Mouse (Mus musculus) brain, embryonic 14.5 days (tissue): ENCODE data around the gene Gm39115. TPM values are rescaled to one million over a fixed set of nuclear protein-coding genes. Genes with fewer than 3 reads are reported as not detected.
"Not testable (repeated sequence)": the region's sequence is repeated elsewhere in the genome, so short reads cannot be mapped to it uniquely, and the experiment has no call there.

Experiments
- DNase-seq: peaks from one replicate; pipeline ENCODE4 v3.0.0-alpha.2; 2011; ENCODE audit warnings: low read depth
- CTCF ChIP-seq: fragments of 200-500 bp; IDR thresholded peaks from 2 replicates; pipeline ENCODE4 v1.5.1; 2012; ENCODE audit warnings: inconsistent platforms, mild to moderate bottlenecking, moderate library complexity, borderline replicate concordance; ENCODE audit not compliant: insufficient read depth, insufficient read length; ENCODE audit errors: extremely low read depth
- POLR2A ChIP-seq: fragments of 200-500 bp; IDR thresholded peaks from 2 replicates; pipeline ENCODE4 v1.6.1; 2012; ENCODE audit warnings: mild to moderate bottlenecking, inconsistent platforms, borderline replicate concordance; ENCODE audit not compliant: poor library complexity, insufficient read depth, insufficient read length, severe bottlenecking; ENCODE audit errors: extremely low read depth
- polyA plus RNA-seq: library from polyadenylated mRNA; depleted of rRNA; stranded (reverse); fragments of >200 nt; gene quantifications from 2 replicates; pipeline ENCODE4 v1.2.3, GENCODE M21; 2012

Gene Gm39115
- polyA plus RNA-seq, 1 experiment = not detected

GRCm38 (mm10) chr7:142144507-142144906, 8.7 kb upstream of the Gm39115 start, which contains the start of gene Gm45337:
Gene Gm45337 (minus strand): TSS chr7:142144607.
- DNase-seq = no peak
- no peak for TF ChIP-seq POLR2A
- no peak for TF ChIP-seq CTCF

GRCm38 (mm10) chr7:142143506-142144010, 7.7 kb upstream of the Gm39115 start:
- DNase-seq = not testable (repeated sequence)

DNA sequence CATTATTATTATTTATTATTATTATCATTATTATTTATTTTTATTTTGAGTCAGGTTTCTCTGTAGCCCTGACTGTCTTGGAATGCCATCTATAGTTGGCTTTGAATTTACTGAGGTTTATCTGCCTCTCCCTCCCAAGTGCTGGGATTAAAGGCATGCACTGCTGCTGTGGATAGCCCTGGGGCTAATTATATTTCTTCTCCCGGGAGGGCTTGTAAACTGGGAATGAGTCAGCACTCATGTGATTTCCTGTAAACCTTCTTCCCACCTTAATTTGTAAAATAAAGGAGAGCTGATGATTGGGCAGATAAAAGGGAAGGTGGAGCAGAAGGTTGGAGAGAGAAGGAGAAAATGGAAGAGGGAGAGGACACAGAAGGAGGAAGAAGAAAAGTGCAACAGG, 4.9 kb upstream of the Gm39115 start:
- DNase-seq = no peak
- no peak for TF ChIP-seq POLR2A
- TF ChIP-seq CTCF = no peak

- peak; percentile 45 for DNase-seq
- TF ChIP-seq POLR2A = no peak
- TF ChIP-seq CTCF = peak; percentile 57; the same call in 1 of the 2 replicates
Observed at GRCm38 (mm10) chr7:142134206-142134995, 1.4 kb downstream of the Gm39115 start.

GRCm38 (mm10) chr7:142128843-142129242, 7.0 kb downstream of the Gm39115 start:
- no peak for TF ChIP-seq POLR2A
- peak; percentile 18; the same call in 1 of the 2 replicates for TF ChIP-seq CTCF
- no peak for DNase-seq

DNA sequence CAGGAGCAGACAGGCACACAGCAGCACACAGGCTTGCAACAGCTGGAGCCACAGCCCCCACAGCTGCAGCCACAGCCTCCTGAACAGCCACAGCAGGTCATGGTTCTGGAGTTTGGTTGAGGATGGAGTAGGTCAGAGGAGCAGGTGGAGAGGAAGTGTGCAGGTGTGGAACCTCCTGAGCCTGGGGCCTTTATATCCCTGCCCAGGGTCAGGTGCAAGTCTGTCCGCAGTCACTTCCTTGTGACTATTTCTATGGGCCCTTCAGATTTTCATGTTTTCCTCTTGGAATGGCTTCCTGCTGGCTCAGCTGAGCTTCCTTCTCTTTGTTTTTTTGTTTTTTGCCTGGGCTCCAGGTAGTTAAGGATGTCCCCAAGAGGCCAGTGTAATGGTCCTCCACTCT, 15.2 kb downstream of the Gm39115 start, which contains the start of gene Gm45618:
Gm45618 (minus strand) TSS at position 101 of the 400 bp plus-strand sequence.
- not testable (repeated sequence) for DNase-seq

- peak; percentile 27 for DNase-seq
Observed at GRCm38 (mm10) chr7:142119632-142120031, 16.2 kb downstream of the Gm39115 start.

GRCm38 (mm10) chr7:142104747-142105146, 31.1 kb downstream of the Gm39115 start:
- TF ChIP-seq POLR2A (no peak), CTCF (no peak)
- DNase-seq = no peak

More at GRCm38 (mm10) chr7:142119632-142120031, 16.2 kb downstream of the Gm39115 start:
- TF ChIP-seq CTCF (peak; percentile 64), POLR2A (no peak)

DNA sequence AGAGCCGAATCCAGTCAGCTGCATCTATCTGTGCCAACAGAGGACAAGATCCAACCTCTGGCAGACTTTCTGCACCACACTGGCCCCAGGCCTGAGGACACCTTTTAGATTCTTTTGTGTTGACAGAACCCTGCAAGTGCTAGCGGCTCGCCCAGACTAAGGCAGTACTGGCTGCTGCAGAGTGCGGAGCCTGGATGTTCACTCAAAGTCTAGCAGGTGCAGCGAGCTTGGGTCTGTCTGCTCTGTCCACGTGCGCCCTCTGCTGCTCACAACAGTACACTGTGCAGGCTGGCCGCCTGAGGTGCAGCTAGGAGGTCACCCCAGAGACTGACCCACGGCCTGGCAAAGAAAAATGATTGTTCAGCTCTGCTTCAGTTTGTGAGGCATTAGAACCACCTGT, 38.1 kb downstream of the Gm39115 start:
- peak; percentile 92 for DNase-seq
- TF ChIP-seq POLR2A (no peak), CTCF (peak; percentile 92)

DNA sequence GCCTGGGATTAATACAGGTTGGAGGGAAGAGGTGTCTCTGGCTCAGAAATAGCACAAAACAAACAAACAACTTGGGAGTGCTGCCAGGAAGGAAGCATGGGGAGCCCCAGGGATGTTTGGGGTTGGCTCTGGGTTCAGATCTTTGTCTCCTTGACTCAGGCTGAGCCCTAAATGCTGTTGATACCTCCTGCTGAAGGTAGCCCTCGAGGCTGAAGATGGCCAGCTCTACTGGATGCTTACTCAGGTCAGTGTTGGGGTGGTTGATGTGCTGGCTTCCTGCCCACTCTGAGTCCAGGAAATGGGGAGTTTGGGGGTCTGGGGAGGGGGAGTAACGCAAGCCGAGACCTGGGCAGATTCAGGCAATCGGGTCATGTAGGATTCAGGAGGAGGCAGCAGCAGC, 39.1 kb downstream of the Gm39115 start:
- no peak for DNase-seq

GRCm38 (mm10) chr7:142095183-142095931, 40.5 kb downstream of the Gm39115 start, which contains the start of gene Dusp8:
Gene Dusp8 (minus strand): TSS chr7:142095843.
- peak; percentile 47; the same call in 1 of the 2 replicates for TF ChIP-seq CTCF
- TF ChIP-seq POLR2A = peak; percentile 72; the same call in 1 of the 2 replicates
- DNase-seq = peak; percentile 97

More for the DNA sequence above, 39.1 kb downstream of the Gm39115 start:
- TF ChIP-seq POLR2A (no peak), CTCF (no peak)
